Mouse (Mus musculus) stomach, embryonic 15.5 days (tissue): ENCODE data around the gene Sinhcaf. TPM values are rescaled to one million over a fixed set of nuclear protein-coding genes. Genes with fewer than 3 reads are reported as not detected.
A peak's percentile ranks its signal among the peaks of the same experiment; 100 is the strongest.
"Not testable (repeated sequence)": the region's sequence is repeated elsewhere in the genome, so short reads cannot be mapped to it uniquely, and the experiment has no call there.

Experiments
- ATAC-seq: fragments of 200-750 bp; cut with Nextera tagmentation; 2 replicates; pipeline ENCODE4 v1.8.0; 2017; ENCODE audit warnings: low read depth, moderate number of reproducible peaks, moderate TSS enrichment; ENCODE audit not compliant: insufficient read depth, low FRiP score
- H3K27ac ChIP-seq: fragments of 300-500 bp; sonication (generic); 2 replicates; pipeline ENCODE4 v1.5.1; 2015; ENCODE audit warnings: mild to moderate bottlenecking, inconsistent platforms
- H3K27me3 ChIP-seq: fragments of 300-500 bp; sonication (generic); replicated peaks from 2 replicates; pipeline ENCODE4 v1.6.1; 2015; ENCODE audit warnings: inconsistent platforms
- H3K36me3 ChIP-seq: fragments of 300-500 bp; sonication (generic); 2 replicates; pipeline ENCODE4 v1.6.1; 2015; ENCODE audit warnings: inconsistent platforms
- H3K4me1 ChIP-seq: fragments of 300-500 bp; sonication (generic); 2 replicates; pipeline ENCODE4 v1.6.1; 2015; ENCODE audit warnings: inconsistent platforms
- H3K4me2 ChIP-seq: fragments of 300-500 bp; sonication (generic); 2 replicates; pipeline ENCODE4 v1.6.1; 2015; ENCODE audit warnings: mild to moderate bottlenecking, inconsistent platforms
- H3K4me3 ChIP-seq: fragments of 300-500 bp; sonication (generic); replicated peaks from 2 replicates; pipeline ENCODE4 v1.5.1; 2015; ENCODE audit warnings: inconsistent platforms
- H3K9ac ChIP-seq: fragments of 300-500 bp; sonication (generic); 2 replicates; pipeline ENCODE4 v1.6.1; 2015; ENCODE audit warnings: inconsistent platforms
- H3K9me3 ChIP-seq: fragments of 300-500 bp; sonication (generic); 2 replicates; pipeline ENCODE4 v1.6.1; 2016; ENCODE audit warnings: inconsistent platforms
- WGBS: fragments of 180-500 bp; shearing (Covaris S2); methylation state at CpG from one replicate; pipeline ENCODE4 v1.1.7; 2015; 5-methylcytosine and 5-hydroxymethylcytosine counted together
- polyA plus RNA-seq: library from polyadenylated mRNA; unstranded; fragments of >200 nt; fragmentation: Nextera tagmentation; extraction: Ambion mirVana; gene quantifications from 2 replicates; pipeline ENCODE4 v1.2.1, GENCODE M21; 2015

Sinhcaf gene
- 87.0 and 90.3 TPM in 2 replicates for polyA plus RNA-seq

DNA sequence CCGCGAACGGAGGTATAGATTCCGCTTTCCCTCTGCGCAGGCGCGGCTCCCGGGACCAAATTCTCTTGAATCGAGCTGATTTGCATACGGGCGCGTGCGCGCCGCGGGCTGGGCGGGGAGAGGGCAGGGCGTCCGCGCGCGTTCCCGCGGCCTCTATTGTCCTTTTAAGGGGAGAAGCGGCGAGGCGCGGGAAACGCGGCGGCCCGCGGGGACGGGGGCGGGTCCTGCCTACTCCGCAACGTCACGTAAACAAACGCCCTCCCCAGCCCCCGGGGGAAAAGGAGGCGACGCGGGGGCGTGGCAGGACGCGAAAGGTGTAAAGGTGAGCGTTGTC, at the start of gene Sinhcaf:
Gene Sinhcaf, minus strand, starts transcription at position 59 of the 334 bp plus-strand sequence.
- no peaks in the 10 kb centered on the region for H3K27me3 ChIP-seq
- H3K4me1 ChIP-seq = peaks cover 12% of the 10 kb centered on the region; the same call in 1 of the 2 replicates
- peak; percentile 86 for ATAC-seq
- WGBS = under 1% methylated on average over 44 of the region's 47 CpGs
- H3K9ac ChIP-seq = peak within 1 kb of the TSS; percentile 68
- peak within 1 kb of the TSS; percentile 89 for H3K4me2 ChIP-seq
- H3K36me3 ChIP-seq = no peaks in the 10 kb centered on the region
- H3K27ac ChIP-seq = peak within 1 kb of the TSS; percentile 95
- no peaks in the 10 kb centered on the region for H3K9me3 ChIP-seq
- peak within 1 kb of the TSS; percentile 74 for H3K4me3 ChIP-seq

DNA sequence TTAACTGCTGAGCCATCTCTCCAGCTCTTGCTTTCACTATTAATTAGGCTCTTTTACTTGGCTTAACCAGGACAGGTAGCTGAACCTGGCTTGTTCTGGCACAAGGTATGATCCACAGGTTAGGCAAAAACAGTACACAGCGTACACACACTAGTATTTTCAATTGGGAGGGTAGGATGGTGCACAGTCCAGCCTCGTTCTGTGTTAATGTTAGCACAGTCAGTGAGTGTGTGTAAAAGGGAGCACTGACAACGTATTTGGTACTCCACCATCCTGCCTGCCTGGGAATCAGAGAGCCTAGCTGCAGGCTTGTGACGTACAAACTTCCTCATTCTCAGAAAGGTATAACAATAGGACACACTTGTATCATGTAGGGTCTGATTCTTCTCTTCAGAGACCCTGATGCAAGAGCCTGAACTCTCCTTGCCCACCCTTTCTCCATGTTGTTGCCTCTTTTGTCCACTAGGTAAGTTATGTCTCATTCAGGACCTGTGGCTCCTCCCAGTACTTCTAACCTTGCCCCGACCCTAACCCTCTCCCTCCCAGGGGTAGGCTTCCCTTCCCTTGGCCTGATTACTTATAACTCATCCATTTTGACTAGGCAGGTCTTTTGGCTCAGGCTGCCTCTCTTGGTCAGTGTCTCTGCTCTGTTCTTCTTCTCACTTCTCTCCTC, 48.2 kb upstream of the Sinhcaf start:
- ATAC-seq = no peak
- Histone ChIP-seq H3K36me3 (no peaks in the 10 kb centered on the region), H3K27ac (no peak overlapping the region), H3K27me3 (no peaks in the 10 kb centered on the region), H3K4me1 (0 out of 2 replicates have a peak, but pooled peaks cover 3% of the 10 kb centered on the region), H3K4me2 (no peak overlapping the region), H3K9ac (no peak overlapping the region), H3K9me3 (no peaks in the 10 kb centered on the region), H3K4me3 (no peak overlapping the region)
- 62% methylated on average over 5 of the region's 5 CpGs for WGBS

DNA sequence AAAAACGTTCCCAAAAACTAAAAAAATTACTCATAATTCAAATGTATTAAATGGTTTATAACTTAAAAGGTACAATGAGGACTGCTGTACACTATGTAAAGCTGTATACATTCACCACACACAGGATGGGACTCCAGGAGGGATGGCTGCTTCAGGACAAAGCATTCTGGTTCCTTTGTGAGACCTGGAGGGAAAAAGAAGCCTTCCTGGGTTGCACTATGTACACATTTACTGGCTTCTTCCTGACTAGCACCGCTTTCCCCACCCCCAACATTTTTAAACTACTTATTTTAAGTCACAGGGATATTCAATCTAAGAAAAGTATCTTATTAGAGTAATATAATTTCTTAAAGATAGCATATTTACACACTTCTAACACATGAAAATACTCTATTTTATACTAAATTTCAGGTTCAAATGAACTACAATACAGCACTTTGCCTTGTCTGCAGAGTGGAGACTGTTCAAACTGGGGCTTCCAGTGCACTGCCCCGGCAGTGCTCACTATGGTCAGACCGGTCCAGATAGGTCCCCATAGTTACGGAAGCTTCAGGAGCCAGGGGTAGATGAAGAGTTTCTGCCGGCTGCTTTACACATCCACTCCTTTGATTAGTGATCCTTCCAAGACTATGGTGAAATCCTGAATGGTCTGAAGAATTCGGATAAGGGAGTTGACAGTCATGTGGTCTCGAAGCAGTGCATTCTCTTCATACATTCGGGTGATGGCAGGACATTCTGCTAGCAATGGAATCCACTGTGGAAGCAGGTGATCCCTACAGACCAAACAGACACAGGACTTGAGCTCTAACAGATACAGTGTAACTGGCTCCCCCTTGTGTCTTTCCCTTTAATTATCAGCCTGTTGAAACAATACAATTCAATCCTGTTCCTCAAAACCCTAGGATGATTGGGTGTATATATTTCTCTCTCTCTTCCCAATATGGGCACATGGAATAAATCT, 47.1 kb upstream of the Sinhcaf start:
- peak; percentile 76 for ATAC-seq
- H3K9ac ChIP-seq = no peak overlapping the region
- WGBS = 37% methylated on average over 9 of the region's 9 CpGs
- 0 out of 2 replicates have a peak, but pooled peaks cover 3% of the 10 kb centered on the region for H3K4me1 ChIP-seq
- H3K36me3 ChIP-seq = no peaks in the 10 kb centered on the region
- no peak overlapping the region for H3K27ac ChIP-seq
- H3K9me3 ChIP-seq = no peaks in the 10 kb centered on the region
- H3K4me2 ChIP-seq = no peak overlapping the region
- H3K27me3 ChIP-seq = no peaks in the 10 kb centered on the region
- H3K4me3 ChIP-seq = no peak overlapping the region

DNA sequence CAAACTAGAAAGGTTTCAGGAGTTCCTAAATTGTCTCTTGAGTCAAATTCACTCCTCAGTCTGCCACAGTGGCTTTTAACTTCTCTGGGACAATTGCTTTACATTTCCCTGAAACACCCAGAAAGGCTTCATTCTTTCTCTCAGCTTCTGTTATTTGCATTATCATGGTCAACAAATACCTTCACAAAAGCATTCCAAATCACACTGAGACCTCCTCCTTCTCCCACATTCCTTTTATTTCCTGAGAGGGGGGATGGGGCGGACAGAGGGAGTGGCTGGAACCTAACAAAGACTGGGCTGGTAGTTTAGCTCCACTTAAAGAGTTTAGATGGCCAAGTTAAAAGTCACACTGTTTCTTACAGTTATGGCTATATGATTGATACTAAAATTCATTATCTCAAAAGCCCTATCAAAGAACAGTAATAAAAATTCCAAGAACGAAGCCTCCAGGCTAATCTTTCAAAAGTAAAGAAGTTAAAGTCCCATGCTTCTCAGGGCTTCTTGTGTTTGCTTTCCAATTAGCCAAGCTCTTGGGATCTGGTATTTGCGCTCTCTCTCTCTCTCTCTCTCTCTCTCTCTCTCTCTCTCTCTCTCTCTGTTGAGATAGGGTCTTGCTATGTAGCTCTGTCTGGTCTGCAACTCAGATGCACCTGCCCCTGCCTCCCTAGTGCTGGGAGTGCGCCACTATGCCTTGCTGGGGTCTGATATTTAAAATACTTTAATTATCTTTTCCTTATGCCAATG, 46.3 kb upstream of the Sinhcaf start:
- no peak overlapping the region for H3K4me3 ChIP-seq
- H3K36me3 ChIP-seq = no peaks in the 10 kb centered on the region
- ATAC-seq = no peak
- 47% methylated on average over 4 of the region's 4 CpGs for WGBS
- H3K27ac ChIP-seq = no peak overlapping the region
- H3K4me1 ChIP-seq = 0 out of 2 replicates have a peak, but pooled peaks cover 3% of the 10 kb centered on the region
- no peaks in the 10 kb centered on the region for H3K9me3 ChIP-seq
- H3K4me2 ChIP-seq = no peak overlapping the region
- H3K9ac ChIP-seq = no peak overlapping the region
- no peaks in the 10 kb centered on the region for H3K27me3 ChIP-seq

DNA sequence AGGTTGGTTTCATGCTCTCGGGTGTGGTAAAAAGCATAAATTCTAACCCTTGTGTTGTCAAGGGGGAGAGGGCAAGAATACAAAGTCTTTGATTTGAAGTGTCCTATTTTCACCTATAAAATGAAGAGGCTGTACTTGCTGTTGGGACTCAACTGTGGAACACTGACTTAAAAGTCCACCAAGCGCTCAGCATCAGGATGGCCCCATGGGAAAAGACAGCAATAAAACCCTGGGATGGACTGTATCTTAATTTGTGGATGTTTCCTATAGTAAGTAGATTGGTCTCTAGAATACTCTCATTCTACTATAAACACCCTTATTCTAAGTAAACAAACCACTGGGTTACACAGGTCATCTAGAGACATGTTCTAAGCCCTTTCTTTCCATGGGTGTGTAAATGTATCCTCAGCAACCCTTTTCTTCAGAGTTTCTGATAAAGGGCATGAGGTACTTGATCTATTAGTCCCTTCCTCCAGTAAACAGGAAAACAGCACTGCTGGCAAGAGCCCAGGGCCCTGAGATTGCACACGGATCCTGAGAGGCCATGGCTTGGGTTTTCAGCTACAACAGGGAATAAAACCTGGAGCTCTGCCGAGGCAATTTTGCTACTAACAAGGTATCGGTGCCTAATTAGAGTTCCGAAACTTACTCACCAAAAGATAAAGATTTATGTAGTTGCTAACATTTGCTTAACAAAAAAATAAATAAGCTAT, 45.5 kb upstream of the Sinhcaf start:
- Histone ChIP-seq H3K36me3 (no peaks in the 10 kb centered on the region), H3K9ac (no peak overlapping the region), H3K27ac (no peak overlapping the region), H3K9me3 (no peaks in the 10 kb centered on the region), H3K4me1 (0 out of 2 replicates have a peak, but pooled peaks cover 3% of the 10 kb centered on the region), H3K27me3 (no peaks in the 10 kb centered on the region), H3K4me2 (no peak overlapping the region), H3K4me3 (no peak overlapping the region)
- WGBS = 50% methylated on average over 6 of the region's 6 CpGs
- ATAC-seq = no peak

DNA sequence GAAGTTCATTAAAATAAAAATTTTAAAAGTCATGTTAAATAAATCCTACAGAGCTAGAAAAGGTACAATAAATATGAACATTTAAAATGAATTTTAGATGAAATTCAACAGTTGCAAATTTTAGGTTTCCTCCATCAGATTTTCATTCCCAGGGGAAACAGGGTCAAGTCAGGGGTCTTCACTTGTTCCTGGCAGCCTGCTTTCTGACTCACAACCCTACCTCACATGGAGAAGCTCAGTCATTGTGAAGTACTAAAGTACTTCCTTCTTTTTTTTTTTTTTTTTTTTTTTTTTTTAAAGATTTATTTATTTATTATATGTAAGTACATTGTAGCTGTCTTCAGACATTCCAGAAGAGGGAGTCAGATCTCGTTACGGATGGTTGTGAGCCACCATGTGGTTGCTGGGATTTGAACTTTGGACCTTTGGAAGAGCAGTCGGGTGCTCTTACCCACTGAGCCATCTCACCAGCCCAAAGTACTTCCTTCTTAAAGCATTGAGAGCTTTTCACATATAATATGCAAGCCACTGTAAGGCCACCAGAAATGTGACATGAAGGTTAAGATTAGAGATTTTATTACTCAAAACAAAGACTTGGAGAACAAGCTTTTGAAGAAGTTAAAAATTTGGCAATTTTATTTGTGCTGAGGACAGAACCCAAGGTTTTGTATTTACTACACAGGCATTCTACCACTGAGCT, 43.7 kb upstream of the Sinhcaf start:
- not testable (repeated sequence) for H3K9ac ChIP-seq, H3K4me1 ChIP-seq, H3K4me2 ChIP-seq, ATAC-seq, H3K4me3 ChIP-seq, H3K27me3 ChIP-seq, H3K9me3 ChIP-seq, H3K36me3 ChIP-seq, H3K27ac ChIP-seq
- WGBS = 56% methylated on average over 2 of the region's 3 CpGs

DNA sequence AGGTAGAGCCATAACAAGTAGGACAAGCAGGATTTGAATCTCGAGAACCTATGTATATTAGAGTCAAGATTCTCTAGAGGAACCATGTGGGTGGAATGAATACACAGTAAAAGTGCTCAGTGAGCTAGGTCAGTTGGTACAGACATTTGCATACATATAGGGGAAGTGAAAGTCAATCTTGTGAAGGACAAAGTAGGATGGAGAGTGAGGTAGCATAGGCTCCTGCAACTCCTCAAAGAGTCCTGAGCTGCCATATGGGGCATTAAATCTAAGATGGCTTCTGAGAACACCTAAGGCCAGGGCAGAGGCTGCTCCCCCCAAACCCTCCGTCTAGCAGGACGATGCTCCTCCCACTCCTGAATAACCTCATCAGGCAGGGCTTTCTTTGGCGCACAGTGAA, 39.7 kb upstream of the Sinhcaf start:
- H3K4me1 ChIP-seq = no peaks in the 10 kb centered on the region
- H3K4me2 ChIP-seq = no peak overlapping the region
- H3K4me3 ChIP-seq = no peak overlapping the region
- 70% methylated on average over 4 of the region's 4 CpGs for WGBS
- H3K27me3 ChIP-seq = no peaks in the 10 kb centered on the region
- H3K27ac ChIP-seq = no peak overlapping the region
- no peak overlapping the region for H3K9ac ChIP-seq
- H3K36me3 ChIP-seq = no peaks in the 10 kb centered on the region
- ATAC-seq = no peak
- H3K9me3 ChIP-seq = no peaks in the 10 kb centered on the region

DNA sequence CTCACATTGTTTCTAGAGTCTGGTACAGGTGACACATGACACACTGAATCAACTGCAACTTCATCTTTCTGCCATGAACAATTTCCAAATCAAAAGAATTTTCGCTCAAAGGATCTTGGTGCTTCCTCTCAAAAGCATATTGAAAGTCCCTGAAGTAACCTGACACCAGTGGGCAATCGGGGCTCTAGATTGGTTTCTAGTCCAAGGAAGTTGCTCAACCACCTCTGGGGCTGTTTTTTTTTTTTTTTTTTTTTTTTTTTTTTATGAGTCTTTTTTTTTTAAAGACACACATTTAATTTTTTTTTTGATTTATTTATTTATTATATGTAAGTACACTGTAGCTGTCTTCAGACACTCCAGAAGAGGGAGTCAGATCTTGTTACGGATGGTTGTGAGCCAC, 34.2 kb upstream of the Sinhcaf start:
- Histone ChIP-seq H3K36me3 (no peaks in the 10 kb centered on the region), H3K4me1 (no peaks in the 10 kb centered on the region), H3K4me3 (no peak overlapping the region), H3K4me2 (no peak overlapping the region), H3K9me3 (no peaks in the 10 kb centered on the region), H3K9ac (no peak overlapping the region), H3K27ac (no peak overlapping the region), H3K27me3 (no peaks in the 10 kb centered on the region)
- no peak for ATAC-seq
- 52% methylated on average over 3 of the region's 3 CpGs for WGBS

DNA sequence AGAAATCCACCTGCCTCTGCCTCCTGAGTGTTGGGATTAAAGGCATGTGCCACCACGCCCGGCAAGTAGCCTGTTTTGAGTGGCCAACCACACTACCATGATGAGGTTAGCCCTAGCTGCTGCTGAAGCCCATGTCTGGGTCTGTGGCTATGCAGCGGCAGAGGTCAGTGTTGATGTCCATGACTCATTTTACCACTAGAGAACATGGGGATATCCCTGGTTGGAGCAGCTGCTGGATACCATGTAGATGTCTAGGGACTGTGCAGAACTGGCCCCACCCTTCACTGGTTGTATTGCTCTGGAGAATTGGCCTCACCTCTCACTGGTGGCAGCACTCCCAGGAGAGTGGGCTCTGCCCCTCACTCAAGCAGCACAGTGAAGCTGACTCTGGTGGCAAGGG, 28.8 kb upstream of the Sinhcaf start:
- Histone ChIP-seq H3K27me3 (no peaks in the 10 kb centered on the region), H3K9ac (no peak overlapping the region), H3K36me3 (no peaks in the 10 kb centered on the region), H3K27ac (no peak overlapping the region), H3K4me3 (no peak overlapping the region), H3K4me1 (peaks cover 9% of the 10 kb centered on the region; the same call in 1 of the 2 replicates), H3K9me3 (no peaks in the 10 kb centered on the region), H3K4me2 (no peak overlapping the region)
- WGBS = 96% methylated on average over 3 of the region's 3 CpGs
- ATAC-seq = no peak

DNA sequence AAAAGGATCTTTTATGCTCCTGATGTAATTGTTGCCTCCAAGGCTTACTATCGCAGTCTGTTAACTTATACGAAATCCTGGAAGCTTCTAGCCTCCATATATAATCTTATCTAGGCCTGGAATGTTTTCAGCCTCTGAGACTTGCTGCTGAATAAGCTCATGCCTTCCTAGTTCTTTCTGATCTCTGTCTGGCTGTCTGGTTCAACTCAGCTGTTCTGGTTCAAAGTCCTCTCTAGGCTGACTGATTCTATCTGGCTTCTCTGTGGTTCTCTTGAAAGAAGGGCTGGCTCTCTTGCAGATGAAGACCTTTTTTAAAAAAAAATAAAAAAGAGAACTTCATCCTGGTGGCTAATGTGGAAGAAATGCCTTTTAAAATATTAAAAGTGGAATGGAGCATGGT, 26.6 kb upstream of the Sinhcaf start:
- Histone ChIP-seq H3K27me3 (no peaks in the 10 kb centered on the region), H3K9me3 (no peaks in the 10 kb centered on the region), H3K36me3 (no peaks in the 10 kb centered on the region), H3K4me2 (no peak overlapping the region), H3K4me3 (no peak overlapping the region), H3K9ac (no peak overlapping the region), H3K27ac (no peak overlapping the region), H3K4me1 (peaks cover 9% of the 10 kb centered on the region; the same call in 1 of the 2 replicates)
- no peak for ATAC-seq
- WGBS = 36% methylated on average over 2 of the region's 2 CpGs
